Mouse (Mus musculus) forebrain, embryonic 12.5 days (tissue): ENCODE results near the gene Hmga1b. TPM values are rescaled to one million over a fixed set of nuclear protein-coding genes. Genes with fewer than 3 reads are reported as not detected.
A peak's percentile ranks its signal among the peaks of the same experiment; 100 is the strongest.
"Not testable (repeated sequence)": the region's sequence is repeated elsewhere in the genome, so short reads cannot be mapped to it uniquely, and the experiment has no call there.

Experiments used
- ATAC-seq: fragments of 200-750 bp; cut with Nextera tagmentation; 2 replicates; pipeline ENCODE4 v1.8.0; 2017; ENCODE audit warnings: moderate TSS enrichment; ENCODE audit not compliant: low FRiP score
- H3K27ac ChIP-seq: fragments of 300-500 bp; sonication (generic); 2 replicates; pipeline ENCODE4 v1.5.1; 2016; ENCODE audit warnings: mild to moderate bottlenecking
- H3K27me3 ChIP-seq: fragments of 300-500 bp; sonication (generic); 2 replicates; pipeline ENCODE4 v1.6.1; 2016; ENCODE audit warnings: mild to moderate bottlenecking
- H3K36me3 ChIP-seq: fragments of 300-500 bp; sonication (generic); replicated peaks from 2 replicates; pipeline ENCODE4 v1.6.1; 2016; ENCODE audit warnings: mild to moderate bottlenecking
- H3K4me1 ChIP-seq: fragments of 300-500 bp; sonication (generic); 2 replicates; pipeline ENCODE4 v1.6.1; 2016
- H3K4me2 ChIP-seq: fragments of 300-500 bp; sonication (generic); 2 replicates; pipeline ENCODE4 v1.6.1; 2016; ENCODE audit warnings: mild to moderate bottlenecking, moderate library complexity
- H3K4me3 ChIP-seq: fragments of 300-500 bp; sonication (generic); replicated peaks from 2 replicates; pipeline ENCODE4 v1.5.1; 2016; ENCODE audit warnings: mild to moderate bottlenecking
- H3K9ac ChIP-seq: fragments of 300-500 bp; sonication (generic); 2 replicates; pipeline ENCODE4 v1.6.1; 2016; ENCODE audit warnings: mild to moderate bottlenecking
- H3K9me3 ChIP-seq: fragments of 300-500 bp; sonication (generic); 2 replicates; pipeline ENCODE4 v1.6.1; 2016
- WGBS: fragments of 180-500 bp; shearing (Covaris S2); methylation state at CpG from one replicate; pipeline ENCODE4 v1.1.7; 2016; 5-methylcytosine and 5-hydroxymethylcytosine counted together
- polyA plus RNA-seq: library from polyadenylated mRNA; unstranded; fragments of >200 nt; fragmentation: Nextera tagmentation; extraction: Ambion mirVana; gene quantifications from 2 replicates; pipeline ENCODE4 v1.2.1, GENCODE M21; 2016

Gene Hmga1b
- polyA plus RNA-seq, 1 experiment from 2014 or later: 5.2 TPM

GRCm38 (mm10) chr11:120744121-120744701 is 18.4 kb upstream of the Hmga1b start:
- no peak for ATAC-seq
- Histone ChIP-seq H3K4me2 (no peak overlapping the region), H3K9me3 (no peaks in the 10 kb centered on the region), H3K27ac (no peak overlapping the region), H3K36me3 (no peaks in the 10 kb centered on the region), H3K27me3 (no peaks in the 10 kb centered on the region), H3K4me3 (no peak overlapping the region), H3K9ac (no peak overlapping the region), H3K4me1 (no peaks in the 10 kb centered on the region)
- 79% methylated on average over 7 of the region's 7 CpGs for WGBS

GRCm38 (mm10) chr11:120747974-120748373 is 14.6 kb upstream of the Hmga1b start:
- ATAC-seq: no peak
- no peaks in the 10 kb centered on the region for H3K4me1 ChIP-seq
- H3K4me2 ChIP-seq: no peak overlapping the region
- WGBS: 83% methylated on average over 4 of the region's 4 CpGs
- no peak overlapping the region for H3K27ac ChIP-seq
- H3K36me3 ChIP-seq: no peaks in the 10 kb centered on the region
- no peaks in the 10 kb centered on the region for H3K9me3 ChIP-seq
- no peak overlapping the region for H3K9ac ChIP-seq
- H3K27me3 ChIP-seq: no peaks in the 10 kb centered on the region
- H3K4me3 ChIP-seq: no peak overlapping the region

- Histone ChIP-seq H3K36me3 (no peaks in the 10 kb centered on the region), H3K9me3 (no peaks in the 10 kb centered on the region), H3K4me1 (no peaks in the 10 kb centered on the region), H3K9ac (no peak overlapping the region), H3K27me3 (no peaks in the 10 kb centered on the region), H3K27ac (no peak overlapping the region), H3K4me3 (no peak overlapping the region), H3K4me2 (no peak overlapping the region)
- ATAC-seq: no peak
- WGBS: 61% methylated on average over 8 of the region's 8 CpGs
Observed at GRCm38 (mm10) chr11:120749430-120749829, 13.2 kb upstream of the Hmga1b start.

- Histone ChIP-seq H3K27me3 (no peaks in the 10 kb centered on the region), H3K9ac (no peak overlapping the region), H3K36me3 (no peaks in the 10 kb centered on the region), H3K4me1 (no peaks in the 10 kb centered on the region), H3K9me3 (0 out of 2 replicates have a peak, but pooled peaks cover under 1% of the 10 kb centered on the region), H3K4me2 (no peak overlapping the region), H3K27ac (no peak overlapping the region), H3K4me3 (no peak overlapping the region)
- 81% methylated on average over 4 of the region's 4 CpGs for WGBS
- ATAC-seq: no peak
Observed at GRCm38 (mm10) chr11:120751606-120752005, 11.0 kb upstream of the Hmga1b start.

- ATAC-seq: no peak
- Histone ChIP-seq H3K4me1 (0 out of 2 replicates have a peak, but pooled peaks cover 3% of the 10 kb centered on the region), H3K4me2 (no peak overlapping the region), H3K27me3 (peaks cover 11% of the 10 kb centered on the region), H3K36me3 (no peaks in the 10 kb centered on the region), H3K9ac (no peak overlapping the region), H3K27ac (no peak overlapping the region), H3K4me3 (no peak overlapping the region), H3K9me3 (peaks cover 25% of the 10 kb centered on the region)
- WGBS: 86% methylated on average over 9 of the region's 9 CpGs
Observed at GRCm38 (mm10) chr11:120760236-120760635, 2.4 kb upstream of the Hmga1b start.

- peaks cover 11% of the 10 kb centered on the region for H3K27me3 ChIP-seq
- 68% methylated on average over 14 of the region's 14 CpGs for WGBS
Observed at GRCm38 (mm10) chr11:120761811-120762671, 553 bp upstream of the Hmga1b start.

DNA sequence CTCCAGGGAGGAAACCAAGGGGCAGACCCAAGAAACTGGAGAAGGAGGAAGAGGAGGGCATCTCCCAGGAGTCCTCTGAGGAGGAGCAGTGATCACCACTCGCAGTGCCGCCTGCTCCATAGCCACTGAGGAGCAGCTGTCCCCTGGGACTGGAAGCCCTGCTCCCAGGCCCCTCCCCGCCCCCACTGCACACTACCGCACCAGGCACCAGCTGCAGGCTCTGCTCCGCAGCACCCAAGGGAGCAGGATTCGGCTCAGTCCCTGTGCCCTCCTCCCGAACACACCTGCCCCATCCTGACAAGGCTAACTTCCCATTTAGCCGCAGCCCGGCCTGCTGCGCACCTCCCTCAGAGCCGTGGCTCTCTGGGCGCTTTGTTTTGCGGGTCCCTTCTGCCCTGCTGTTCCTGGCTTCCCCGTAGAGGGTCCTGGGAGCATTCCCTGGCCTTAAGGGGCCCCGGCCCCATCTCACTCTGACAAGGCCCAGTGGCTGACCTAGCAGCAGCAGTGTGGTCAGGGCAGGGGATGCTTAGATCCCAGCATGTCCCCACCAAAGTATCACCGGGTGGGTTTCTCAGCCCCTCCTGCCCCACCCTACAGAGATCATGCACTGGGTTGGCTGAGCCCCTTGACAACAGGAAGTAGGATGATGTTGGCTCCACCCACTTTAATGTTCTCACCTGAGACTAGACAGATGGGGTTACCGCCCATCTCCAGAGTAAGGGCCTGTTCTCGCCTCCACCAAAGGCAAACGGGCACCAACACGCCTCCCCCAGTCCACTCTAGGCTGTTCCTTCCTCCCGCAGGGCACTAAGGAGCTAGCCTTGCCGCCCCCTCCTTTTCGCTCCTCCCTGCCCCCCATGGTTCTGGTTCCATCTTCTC is 766 bp downstream of the Hmga1b start:
- H3K4me2 ChIP-seq, H3K4me1 ChIP-seq, H3K36me3 ChIP-seq, H3K27ac ChIP-seq, H3K9ac ChIP-seq, H3K4me3 ChIP-seq: not testable (repeated sequence)
- Histone ChIP-seq H3K9me3 (peaks cover 11% of the 10 kb centered on the region), H3K27me3 (peaks cover 11% of the 10 kb centered on the region)
- ATAC-seq: 0 out of 2 replicates have a peak, but pooled peaks have one; percentile 30
- WGBS: 7% methylated on average over 9 of the region's 23 CpGs

More at GRCm38 (mm10) chr11:120761811-120762671, 553 bp upstream of the Hmga1b start:
- Histone ChIP-seq H3K9ac (no peak overlapping the region), H3K4me3 (no peak overlapping the region), H3K9me3 (peaks cover 20% of the 10 kb centered on the region), H3K27ac (no peak overlapping the region), H3K36me3 (no peaks in the 10 kb centered on the region), H3K4me2 (no peak overlapping the region), H3K4me1 (0 out of 2 replicates have a peak, but pooled peaks cover 3% of the 10 kb centered on the region)
- no peak for ATAC-seq

DNA sequence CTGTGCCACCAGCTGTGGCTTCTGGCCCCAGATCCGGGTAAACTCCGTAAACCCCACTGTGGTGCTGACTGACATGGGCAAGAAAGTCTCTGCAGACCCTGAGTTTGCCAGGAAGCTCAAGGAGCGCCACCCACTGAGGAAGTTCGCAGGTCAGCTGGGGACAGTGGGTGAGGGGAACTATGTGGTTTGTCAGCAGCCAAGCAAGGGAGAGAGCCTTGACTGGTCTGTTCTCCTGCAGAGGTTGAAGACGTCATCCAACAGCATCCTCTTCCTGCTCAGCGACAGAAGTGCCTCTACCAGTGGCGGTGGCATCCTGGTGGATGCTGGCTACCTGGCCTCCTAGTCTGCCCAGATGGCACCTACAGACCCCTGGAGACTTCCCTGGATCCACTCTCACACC is 4.4 kb downstream of the Hmga1b start:
- H3K4me2 ChIP-seq, H3K36me3 ChIP-seq, H3K27me3 ChIP-seq, H3K27ac ChIP-seq, H3K4me3 ChIP-seq, H3K9me3 ChIP-seq, H3K9ac ChIP-seq, ATAC-seq, H3K4me1 ChIP-seq: not testable (repeated sequence)
- 88% methylated on average over 5 of the region's 7 CpGs for WGBS

DNA sequence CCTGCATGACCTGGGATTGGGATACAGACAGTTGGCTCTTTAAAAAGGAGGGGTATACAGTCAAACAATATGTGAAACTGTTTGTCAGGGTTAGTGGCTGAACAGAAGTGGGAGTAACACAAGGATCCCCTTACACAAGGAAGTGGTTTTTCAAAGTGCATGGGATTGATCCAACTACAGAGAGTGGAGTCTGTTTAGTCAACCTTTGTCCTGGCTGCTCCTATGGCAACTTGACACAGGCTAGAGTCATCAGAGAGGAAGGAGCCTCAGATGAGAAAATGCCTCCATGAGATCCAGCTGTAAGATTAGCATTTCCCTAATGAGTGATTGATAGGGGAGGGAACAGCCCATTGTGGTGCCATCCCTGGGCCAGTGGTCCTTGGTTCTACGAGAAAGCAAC is 5.6 kb downstream of the Hmga1b start:
- Histone ChIP-seq H3K4me2 (no peak overlapping the region), H3K9ac (no peak overlapping the region), H3K27ac (no peak overlapping the region), H3K27me3 (no peaks in the 10 kb centered on the region; the same call in 1 of the 2 replicates), H3K9me3 (no peaks in the 10 kb centered on the region), H3K4me1 (no peaks in the 10 kb centered on the region), H3K4me3 (no peak overlapping the region), H3K36me3 (no peaks in the 10 kb centered on the region)
- ATAC-seq: no peak
- 44% methylated on average over 1 of the region's 1 CpGs for WGBS

- Histone ChIP-seq H3K9me3 (no peaks in the 10 kb centered on the region), H3K4me2 (no peak overlapping the region), H3K27ac (no peak overlapping the region), H3K4me1 (peaks cover 8% of the 10 kb centered on the region), H3K9ac (no peak overlapping the region), H3K4me3 (no peak overlapping the region), H3K36me3 (no peaks in the 10 kb centered on the region), H3K27me3 (no peaks in the 10 kb centered on the region; the same call in 1 of the 2 replicates)
- no peak for ATAC-seq
- WGBS: 81% methylated on average over 3 of the region's 3 CpGs
Observed at GRCm38 (mm10) chr11:120772749-120773148, 10.2 kb downstream of the Hmga1b start.

GRCm38 (mm10) chr11:120773463-120774190 is 11.0 kb downstream of the Hmga1b start:
- no peak overlapping the region for H3K4me2 ChIP-seq
- no peaks in the 10 kb centered on the region; the same call in 1 of the 2 replicates for H3K27me3 ChIP-seq
- H3K4me1 ChIP-seq: peaks cover 8% of the 10 kb centered on the region
- no peak overlapping the region for H3K4me3 ChIP-seq
- 94% methylated on average over 7 of the region's 7 CpGs for WGBS
- no peaks in the 10 kb centered on the region for H3K9me3 ChIP-seq
- ATAC-seq: no peak
- H3K27ac ChIP-seq: no peak overlapping the region
- H3K9ac ChIP-seq: no peak overlapping the region
- H3K36me3 ChIP-seq: no peaks in the 10 kb centered on the region
